Mouse (Mus musculus) heart, adult 2 months (tissue): ENCODE measurements around the gene Ppp3ca.

ENCODE experiments used
- CTCF ChIP-seq: fragments of 200-600 bp; IDR thresholded peaks from 2 replicates; pipeline ENCODE4 v1.8.1; 2022; ENCODE audit warnings: antibody characterized with exemption, mild to moderate bottlenecking, moderate library complexity
- EP300 ChIP-seq: fragments of 200-500 bp; IDR thresholded peaks from 2 replicates; pipeline ENCODE4 v1.6.1; 2011; ENCODE audit warnings: low read depth, low read length, control low read depth; ENCODE audit not compliant: insufficient read depth

DNA sequence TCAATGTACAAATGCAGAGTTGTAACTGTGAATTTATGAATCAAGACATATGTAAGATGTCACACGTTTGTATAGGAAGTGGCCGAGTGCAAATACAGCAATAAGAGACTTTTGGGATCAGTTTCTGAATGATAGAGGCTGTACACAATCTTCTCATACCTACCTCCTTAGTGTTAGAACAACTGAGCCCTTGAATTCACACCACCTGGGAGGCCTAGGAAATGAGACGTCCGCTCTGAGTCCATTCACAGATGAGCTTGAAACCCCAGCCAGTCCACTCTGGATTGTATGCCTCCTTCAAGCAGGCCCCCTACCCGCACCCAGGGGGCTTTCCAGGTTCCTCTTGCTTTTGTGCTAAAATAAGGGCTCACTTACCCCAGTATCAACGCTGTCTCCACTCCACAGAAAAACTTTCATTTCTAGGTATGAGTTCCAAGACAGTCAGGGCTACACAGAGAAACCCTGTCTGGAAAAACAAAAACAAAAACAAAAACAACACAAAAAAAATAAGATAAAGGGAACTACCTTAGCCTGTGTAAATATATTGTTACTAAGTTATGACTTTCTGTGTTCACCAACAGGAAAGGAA, 10.1 kb downstream of the Ppp3ca start:
- TF ChIP-seq EP300 (no peak), CTCF (no peak)
